Mouse (Mus musculus): Measurements from ENCODE around the gene Tssk3. TPM values are rescaled to one million over a fixed set of nuclear protein-coding genes. Genes with fewer than 3 reads are reported as not detected.

Tssk3 gene
- polyA plus RNA-seq, 2 experiments, result not detected

GRCm38 (mm10) chr4:129464286-129464815, 26.5 kb downstream of the Tssk3 start:
- ATAC-seq (ENCODE audit: insufficient read depth) (peak; percentile 12; the same call in 1 of the 2 replicates), DNase-seq (ENCODE audit: low read depth in 3 of 3, low spot score in 3 of 3) (peak; percentile 57 to 65 (median 63))
- Histone ChIP-seq H3K9ac (replicated peaks) (peak overlapping the region; percentile 98), H3K9me3 (ENCODE audit: control insufficient read depth, low read length) (no peaks in the 10 kb centered on the region), H3K4me1 (replicated peaks; ENCODE audit: control insufficient read depth in 2 of 2, insufficient read depth in 2 of 2, low read length in 1 of 2) (peaks cover 29 to 33% of the 10 kb centered on the region in 2 experiments), H3K4me3 (ENCODE audit: insufficient read depth in 1 of 2, low read depth in 2 of 2, low read length in 2 of 2) (peak overlapping the region; percentile 63 to 93), H3K36me3 (replicated peaks; ENCODE audit: control insufficient read depth, insufficient read depth, low read depth) (peaks cover 50% of the 10 kb centered on the region), H3K4me2 (ENCODE audit: low read depth) (peak overlapping the region; percentile 88), H3K27me3 (ENCODE audit: control insufficient read depth, insufficient read depth, low read length) (no peaks in the 10 kb centered on the region), H3K27ac (peak overlapping the region; percentile 99)
- TF ChIP-seq EP300 (IDR thresholded peaks at IDR 0.05; ENCODE audit: low read depth) (no peak), CTCF (IDR thresholded peaks at IDR 0.05; ENCODE audit: low read depth) (no peak)
- WGBS (ENCODE audit: insufficient replicate concordance), result 56% methylated on average over 4 of the region's 4 CpGs

GRCm38 (mm10) chr4:129463097-129464059, 27.4 kb downstream of the Tssk3 start:
- Histone ChIP-seq H3K9me3 (ENCODE audit: control insufficient read depth, low read length) (no peaks in the 10 kb centered on the region), H3K4me1 (replicated peaks; ENCODE audit: control insufficient read depth in 2 of 2, insufficient read depth in 2 of 2, low read length in 1 of 2) (peaks cover 29 to 33% of the 10 kb centered on the region in 2 experiments), H3K27ac (peak overlapping the region; percentile 99), H3K27me3 (ENCODE audit: control insufficient read depth, insufficient read depth, low read length) (no peaks in the 10 kb centered on the region), H3K4me3 (ENCODE audit: insufficient read depth in 1 of 2, low read depth in 2 of 2, low read length in 2 of 2) (peak overlapping the region; percentile 83 to 93), H3K36me3 (replicated peaks; ENCODE audit: control insufficient read depth, insufficient read depth, low read depth) (peaks cover 40% of the 10 kb centered on the region), H3K4me2 (ENCODE audit: low read depth) (peak overlapping the region; percentile 88), H3K9ac (replicated peaks) (peak overlapping the region; percentile 98)
- peak; percentile 68 for ATAC-seq (ENCODE audit: insufficient read depth)
- WGBS (ENCODE audit: insufficient replicate concordance), result 41% methylated on average over 24 of the region's 24 CpGs
- DNase-seq (ENCODE audit: low read depth in 3 of 3, low spot score in 3 of 3), result peak; percentile 83 to 92 (median 89)
- TF ChIP-seq CTCF (IDR thresholded peaks at IDR 0.05; ENCODE audit: low read depth) (no peak), EP300 (IDR thresholded peaks at IDR 0.05; ENCODE audit: low read depth) (peak; percentile 91)

GRCm38 (mm10) chr4:129462118-129462517, 28.7 kb downstream of the Tssk3 start:
- Histone ChIP-seq H3K27ac (peak overlapping the region; percentile 99), H3K9ac (replicated peaks) (peak overlapping the region; percentile 98), H3K4me1 (replicated peaks; ENCODE audit: control insufficient read depth in 2 of 2, insufficient read depth in 2 of 2, low read length in 1 of 2) (peaks cover 29 to 33% of the 10 kb centered on the region in 2 experiments), H3K4me2 (ENCODE audit: low read depth) (peak overlapping the region; percentile 88), H3K36me3 (replicated peaks; ENCODE audit: control insufficient read depth, insufficient read depth, low read depth) (peaks cover 28% of the 10 kb centered on the region), H3K27me3 (ENCODE audit: control insufficient read depth, insufficient read depth, low read length) (no peaks in the 10 kb centered on the region), H3K4me3 (ENCODE audit: insufficient read depth in 1 of 2, low read depth in 2 of 2, low read length in 2 of 2) (peak overlapping the region; percentile 83 to 93), H3K9me3 (ENCODE audit: control insufficient read depth, low read length) (no peaks in the 10 kb centered on the region)
- no peak for ATAC-seq (ENCODE audit: insufficient read depth)
- TF ChIP-seq EP300 (IDR thresholded peaks at IDR 0.05; ENCODE audit: low read depth) (no peak), CTCF (IDR thresholded peaks at IDR 0.05; ENCODE audit: low read depth) (no peak)
- WGBS (ENCODE audit: insufficient replicate concordance), result 38% methylated on average over 3 of the region's 3 CpGs
- DNase-seq (ENCODE audit: low read depth in 3 of 3, low spot score in 3 of 3), result peak in 1 of 3 experiments; percentile 20

GRCm38 (mm10) chr4:129461183-129461960, 29.4 kb downstream of the Tssk3 start, which contains the start of gene Bsdc1:
Bsdc1 (plus strand) TSS chr4:129461581.
- Histone ChIP-seq H3K4me2 (ENCODE audit: low read depth) (peak within 1 kb of the TSS; percentile 96), H3K4me1 (replicated peaks; ENCODE audit: control insufficient read depth in 2 of 2, insufficient read depth in 2 of 2, low read length in 1 of 2) (peaks cover 29 to 33% of the 10 kb centered on the region in 2 experiments), H3K27ac (peak within 1 kb of the TSS; percentile 99), H3K9me3 (ENCODE audit: control insufficient read depth, low read length) (no peaks in the 10 kb centered on the region), H3K9ac (replicated peaks) (peak within 1 kb of the TSS; percentile 98), H3K4me3 (ENCODE audit: insufficient read depth in 1 of 2, low read depth in 2 of 2, low read length in 2 of 2) (peak within 1 kb of the TSS; percentile 83 to 93), H3K27me3 (ENCODE audit: control insufficient read depth, insufficient read depth, low read length) (no peaks in the 10 kb centered on the region), H3K36me3 (replicated peaks; ENCODE audit: control insufficient read depth, insufficient read depth, low read depth) (peaks cover 20% of the 10 kb centered on the region)
- TF ChIP-seq EP300 (IDR thresholded peaks at IDR 0.05; ENCODE audit: low read depth) (no peak), CTCF (IDR thresholded peaks at IDR 0.05; ENCODE audit: low read depth) (no peak)
- peak; percentile 100 for DNase-seq (ENCODE audit: low read depth in 3 of 3, low spot score in 3 of 3)
- under 1% methylated on average over 45 of the region's 46 CpGs for WGBS (ENCODE audit: insufficient replicate concordance)
- peak; percentile 92 for ATAC-seq (ENCODE audit: insufficient read depth)

All from liver, embryonic 14.5 days (tissue).